In genomic region chr7:84594917-84595303, GRCm38 (mm10) we compare ENCODE assay signal across 12 mouse cellular contexts. TPM values are rescaled to one million over a fixed set of nuclear protein-coding genes. Genes with fewer than 3 reads are reported as not detected.
DNase-seq lines count a peak whose midpoint lies in the region; ATAC-seq and TF ChIP-seq lines count a peak whose summit lies in the region.
"Had no signal": no experiment of that assay in that cellular context is flagged by ENCODE, and none has a peak within 500 bp of the region (broad histone marks: within the 10 kb centered on the region; RNA-seq: fewer than 3 reads in every experiment).

No protein-coding gene starts in this region.

- TF ChIP-seq EP300 in stomach, postnatal 0 days (optimal IDR thresholded peaks at IDR 0.05) = no peak

- no peak for DNase-seq in hindbrain, embryonic 11.5 days (ENCODE audit: low spot score)
- DNase-seq in hindbrain, embryonic 10.5 days (ENCODE audit: low spot score) = no peak
- no peak for DNase-seq in neural tube, embryonic 11.5 days (ENCODE audit: low spot score)
- DNase-seq in neural tube, embryonic 10.5 days (ENCODE audit: extremely low spot score, low spot score) = no peak
- no peak for DNase-seq in stomach, postnatal 0 days (ENCODE audit: low spot score)
- no peak for DNase-seq in urinary bladder, postnatal 14 days (ENCODE audit: low spot score)
- no peak for DNase-seq in Muller cell, postnatal 12 days (ENCODE audit: inconsistent ontology term)
- DNase-seq: gastrocnemius, adult 2 months had no signal

- no peak overlapping the region for H3K9ac ChIP-seq in hindbrain, embryonic 11.5 days (ENCODE audit: low read depth, low read length)
- H3K9ac ChIP-seq in neural tube, embryonic 11.5 days (ENCODE audit: low read length) = no peak overlapping the region; the same call in 1 of the 2 replicates
- no peak overlapping the region for H3K9ac ChIP-seq in liver, embryonic 12.5 days
- H3K9ac ChIP-seq in stomach, postnatal 0 days (ENCODE audit: low read length) = no peak overlapping the region
- H3K9ac ChIP-seq: embryonic facial prominence, embryonic 15.5 days; heart, embryonic 12.5 days had no signal

- no peaks in the 10 kb centered on the region for H3K9me3 ChIP-seq in hindbrain, embryonic 11.5 days (ENCODE audit: control insufficient read depth, low read length)
- no peaks in the 10 kb centered on the region for H3K9me3 ChIP-seq in hindbrain, embryonic 10.5 days
- no peaks in the 10 kb centered on the region for H3K9me3 ChIP-seq in neural tube, embryonic 11.5 days (ENCODE audit: control insufficient read depth, low read length)
- no peaks in the 10 kb centered on the region for H3K9me3 ChIP-seq in liver, embryonic 12.5 days (replicated peaks)
- H3K9me3 ChIP-seq in stomach, postnatal 0 days (ENCODE audit: control insufficient read depth, low read length) = no peaks in the 10 kb centered on the region
- H3K9me3 ChIP-seq: embryonic facial prominence, embryonic 15.5 days; heart, embryonic 12.5 days had no signal

- ATAC-seq in hindbrain, embryonic 11.5 days (ENCODE audit: low FRiP score) = peak; percentile 42; the same call in 1 of the 2 replicates
- peak; percentile 36; the same call in 1 of the 2 replicates for ATAC-seq in neural tube, embryonic 11.5 days (ENCODE audit: insufficient read depth, low FRiP score, low TSS enrichment)
- ATAC-seq in liver, embryonic 12.5 days = peak; percentile 18
- peak; percentile 25; the same call in 1 of the 2 replicates for ATAC-seq in stomach, postnatal 0 days (ENCODE audit: low FRiP score, low TSS enrichment)

- no peak overlapping the region for H3K27ac ChIP-seq in hindbrain, embryonic 11.5 days (ENCODE audit: low read depth, low read length)
- H3K27ac ChIP-seq in hindbrain, embryonic 10.5 days = no peak overlapping the region
- H3K27ac ChIP-seq in neural tube, embryonic 11.5 days (ENCODE audit: low read depth, low read length) = no peak overlapping the region
- no peak overlapping the region for H3K27ac ChIP-seq in liver, embryonic 12.5 days
- H3K27ac ChIP-seq in stomach, postnatal 0 days (replicated peaks) = no peak overlapping the region
- H3K27ac ChIP-seq: embryonic facial prominence, embryonic 15.5 days; gastrocnemius, adult 2 months; hindbrain, postnatal 0 days had no signal

- H3K36me3 ChIP-seq in hindbrain, embryonic 11.5 days (ENCODE audit: control insufficient read depth, insufficient read depth, low read length) = no peaks in the 10 kb centered on the region
- no peaks in the 10 kb centered on the region for H3K36me3 ChIP-seq in hindbrain, embryonic 10.5 days
- no peaks in the 10 kb centered on the region for H3K36me3 ChIP-seq in neural tube, embryonic 11.5 days (ENCODE audit: control insufficient read depth, insufficient read depth, low read length)
- no peaks in the 10 kb centered on the region for H3K36me3 ChIP-seq in liver, embryonic 12.5 days
- no peaks in the 10 kb centered on the region for H3K36me3 ChIP-seq in stomach, postnatal 0 days (ENCODE audit: control insufficient read depth, insufficient read depth, low read length)
- H3K36me3 ChIP-seq: embryonic facial prominence, embryonic 15.5 days; heart, embryonic 12.5 days had no signal

- no peak overlapping the region for H3K4me2 ChIP-seq in hindbrain, embryonic 11.5 days (replicated peaks; ENCODE audit: low read depth, low read length)
- no peak overlapping the region for H3K4me2 ChIP-seq in neural tube, embryonic 11.5 days (ENCODE audit: low read depth)
- peak overlapping the region; percentile 28; the same call in 1 of the 2 replicates for H3K4me2 ChIP-seq in liver, embryonic 12.5 days
- H3K4me2 ChIP-seq in stomach, postnatal 0 days (replicated peaks; ENCODE audit: low read depth) = no peak overlapping the region
- H3K4me2 ChIP-seq: heart, embryonic 12.5 days had no signal

- H3K27me3 ChIP-seq in hindbrain, embryonic 11.5 days (ENCODE audit: control insufficient read depth, insufficient read depth, low read length) = no peaks in the 10 kb centered on the region
- H3K27me3 ChIP-seq in hindbrain, embryonic 10.5 days (ENCODE audit: insufficient read depth, poor library complexity, severe bottlenecking) = no peaks in the 10 kb centered on the region
- H3K27me3 ChIP-seq in neural tube, embryonic 11.5 days (ENCODE audit: control insufficient read depth, insufficient read depth, low read length) = no peaks in the 10 kb centered on the region
- H3K27me3 ChIP-seq in liver, embryonic 12.5 days (replicated peaks) = 0 out of 2 replicates have a peak, but pooled peaks cover 4% of the 10 kb centered on the region
- H3K27me3 ChIP-seq in stomach, postnatal 0 days (ENCODE audit: control insufficient read depth, insufficient read depth, low read length) = no peaks in the 10 kb centered on the region
- H3K27me3 ChIP-seq: embryonic facial prominence, embryonic 15.5 days; heart, embryonic 12.5 days had no signal

- TF ChIP-seq CTCF in stomach, postnatal 0 days (IDR thresholded peaks at IDR 0.05; ENCODE audit: low read depth) = no peak

- no peak overlapping the region for H3K4me3 ChIP-seq in hindbrain, embryonic 11.5 days (ENCODE audit: low read depth, low read length)
- no peak overlapping the region for H3K4me3 ChIP-seq in hindbrain, embryonic 10.5 days
- H3K4me3 ChIP-seq in neural tube, embryonic 11.5 days (ENCODE audit: low read depth, low read length) = no peak overlapping the region
- H3K4me3 ChIP-seq in liver, embryonic 12.5 days = no peak overlapping the region
- H3K4me3 ChIP-seq in stomach, postnatal 0 days (ENCODE audit: low read depth, low read length) = no peak overlapping the region
- H3K4me3 ChIP-seq: embryonic facial prominence, embryonic 15.5 days; gastrocnemius, adult 2 months; heart, embryonic 12.5 days had no signal

- no peaks in the 10 kb centered on the region for H3K4me1 ChIP-seq in hindbrain, embryonic 11.5 days (replicated peaks; ENCODE audit: control insufficient read depth, insufficient read depth, low read length)
- no peaks in the 10 kb centered on the region for H3K4me1 ChIP-seq in hindbrain, embryonic 10.5 days (replicated peaks)
- no peaks in the 10 kb centered on the region for H3K4me1 ChIP-seq in neural tube, embryonic 11.5 days (ENCODE audit: control insufficient read depth, insufficient read depth, low read length)
- H3K4me1 ChIP-seq in liver, embryonic 12.5 days = peaks cover 8% of the 10 kb centered on the region
- H3K4me1 ChIP-seq in stomach, postnatal 0 days (replicated peaks; ENCODE audit: control insufficient read depth, insufficient read depth) = no peaks in the 10 kb centered on the region
- H3K4me1 ChIP-seq: embryonic facial prominence, embryonic 15.5 days; heart, embryonic 12.5 days had no signal

RNA-seq across cellular contexts. Expression of gene Fah, which starts 11.6 kb away (rescaled TPM):
- 3.5 and 4.0 TPM in 2 replicates for polyA plus RNA-seq in hindbrain, embryonic 11.5 days (2014; fragmentation: Nextera tagmentation; extraction: Ambion mirVana)
- 3.7 and 4.4 TPM in 2 replicates for polyA plus RNA-seq in hindbrain, embryonic 10.5 days (2016; fragmentation: Nextera tagmentation; extraction: Ambion mirVana)
- polyA plus RNA-seq in neural tube, embryonic 11.5 days (2014; fragmentation: Nextera tagmentation; extraction: Ambion mirVana) = 2.4 and 2.8 TPM in 2 replicates
- 16.5 and 17.8 TPM in 2 replicates for polyA plus RNA-seq in liver, embryonic 12.5 days (2016; fragmentation: Nextera tagmentation; extraction: Ambion mirVana)
- 12.4 and 12.5 TPM in 2 replicates for polyA plus RNA-seq in stomach, postnatal 0 days (2015; fragmentation: Nextera tagmentation; extraction: Ambion mirVana)
